Mouse (Mus musculus): ENCODE measurements around the gene Sun2.

Sun2 gene

DNA sequence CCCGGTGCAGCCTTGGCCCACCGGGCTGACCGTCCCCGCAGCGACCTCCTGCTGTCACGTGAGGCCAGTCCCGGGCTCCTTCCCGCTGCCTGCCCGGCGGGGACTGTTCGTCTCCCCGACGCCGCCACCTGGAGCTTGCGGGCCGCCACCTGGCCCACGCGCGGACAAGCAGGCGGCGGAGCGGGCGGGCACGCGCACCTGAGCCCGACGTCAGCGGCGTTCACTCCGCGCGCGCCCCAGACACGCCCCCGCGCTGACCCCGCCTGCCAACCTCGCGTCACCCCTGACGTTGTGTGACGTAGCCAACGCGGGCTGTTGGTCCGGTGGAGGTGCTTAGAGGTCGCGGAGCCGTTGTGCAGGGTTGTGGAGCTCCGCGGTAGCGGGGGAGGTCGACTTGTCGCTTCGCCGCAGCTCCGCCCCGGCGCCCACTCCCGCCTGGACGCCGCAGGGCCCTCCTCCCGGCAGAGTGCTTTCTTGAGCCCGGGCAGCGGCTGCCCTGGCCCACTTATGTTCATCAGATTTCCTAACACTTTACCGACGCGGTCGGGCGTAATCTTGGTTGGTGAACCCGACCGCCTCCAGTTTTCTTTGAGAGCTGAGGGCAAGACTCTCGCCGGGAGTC, 54.6 kb downstream of the Sun2 start, which contains the start of gene Josd1:
Josd1 (minus strand) TSS at position 274 of the 622 bp plus-strand sequence.
- peak; percentile 79 for DNase-seq (ENCODE audit: extremely low spot score, low read depth, low spot score)

GRCm38 (mm10) chr15:79687175-79687574, 55.2 kb downstream of the Sun2 start:
- DNase-seq (ENCODE audit: extremely low spot score, low read depth, low spot score) = no peak

GRCm38 (mm10) chr15:79686046-79686869, 56.1 kb downstream of the Sun2 start:
- no peak for DNase-seq (ENCODE audit: extremely low spot score, low read depth, low spot score)

GRCm38 (mm10) chr15:79685141-79685641, 57.1 kb downstream of the Sun2 start:
- no peak for DNase-seq (ENCODE audit: extremely low spot score, low read depth, low spot score)

GRCm38 (mm10) chr15:79684616-79685015, 57.7 kb downstream of the Sun2 start:
- DNase-seq (ENCODE audit: extremely low spot score, low read depth, low spot score) = no peak

DNA sequence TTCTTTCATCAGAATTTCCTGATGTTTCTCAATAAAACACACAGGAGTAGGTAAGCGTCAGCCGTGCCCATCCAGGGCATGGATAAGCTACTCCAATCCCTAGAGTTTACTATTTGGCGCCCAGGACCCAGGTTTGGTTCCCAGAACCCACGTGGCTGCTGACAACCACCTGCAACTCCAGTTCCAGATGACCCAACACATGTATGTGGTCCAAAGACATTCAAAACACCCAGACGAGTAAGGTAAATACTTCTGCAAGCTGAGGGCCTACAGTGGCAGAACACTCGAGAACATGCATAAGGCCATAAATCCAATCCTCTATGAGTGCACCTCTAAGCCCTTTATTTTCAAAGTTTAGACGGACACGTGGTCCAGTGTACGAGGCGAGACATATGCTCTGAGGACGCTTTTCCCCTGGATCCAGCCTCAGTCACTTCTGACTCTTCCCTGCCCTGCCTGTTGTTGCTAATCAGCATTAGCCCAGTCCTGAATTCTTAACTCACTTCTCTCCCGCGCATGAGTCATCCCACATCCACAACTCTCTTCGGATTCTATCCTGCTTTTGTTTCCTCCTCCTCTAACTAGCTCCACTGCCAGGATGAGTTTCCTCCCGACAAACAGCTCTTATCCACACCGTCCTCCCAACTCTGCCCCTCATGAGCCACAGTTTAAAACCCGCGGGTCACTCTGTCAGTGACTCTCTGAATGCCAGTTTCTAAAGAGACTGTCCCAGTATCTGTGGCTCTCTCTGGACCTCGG, 58.5 kb downstream of the Sun2 start:
- DNase-seq (ENCODE audit: extremely low spot score, low read depth, low spot score) = no peak

DNA sequence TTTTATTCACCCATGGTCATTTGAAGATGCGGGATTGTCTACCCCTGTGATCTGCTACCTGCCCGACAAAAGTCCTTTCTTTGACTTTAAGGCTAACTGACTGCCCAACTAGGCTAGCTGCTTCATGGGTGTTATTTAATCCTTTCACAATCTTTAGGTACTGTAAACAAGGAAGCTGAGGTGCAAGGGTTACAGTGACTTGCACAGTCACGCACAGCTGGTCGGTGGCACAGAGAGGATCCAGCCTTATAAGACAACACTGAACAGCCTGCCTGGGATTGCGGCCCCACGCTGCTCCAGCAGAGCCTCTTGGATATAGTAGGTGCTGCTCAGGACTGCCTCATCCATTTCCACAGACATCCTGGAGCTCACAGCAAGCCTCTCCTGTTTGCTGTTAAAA, 59.2 kb downstream of the Sun2 start:
- DNase-seq (ENCODE audit: extremely low spot score, low read depth, low spot score) = no peak

- no peak for DNase-seq (ENCODE audit: extremely low spot score, low read depth, low spot score)
Observed at GRCm38 (mm10) chr15:79681973-79682372, 60.4 kb downstream of the Sun2 start.

DNA sequence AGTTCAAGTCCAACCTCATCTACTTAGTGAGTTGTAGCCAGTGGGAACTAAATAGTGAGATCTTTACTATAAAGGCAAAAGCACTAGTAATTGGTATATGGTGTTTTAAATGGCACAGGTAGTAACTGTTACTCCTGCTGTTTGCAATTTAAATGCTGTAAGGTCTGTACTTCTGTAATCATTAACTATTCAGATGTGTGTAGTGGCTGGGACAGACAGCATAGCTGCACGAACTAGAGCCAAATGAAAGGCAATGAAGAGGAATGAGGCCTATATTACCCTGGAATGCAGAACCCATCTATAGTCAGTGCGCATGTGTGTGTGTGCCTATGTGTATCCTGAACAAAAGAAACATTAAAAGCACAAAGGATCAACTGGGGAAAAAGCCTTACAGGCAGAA, 64.4 kb downstream of the Sun2 start:
- DNase-seq (ENCODE audit: extremely low spot score, low read depth, low spot score) = no peak

Data from hindlimb bud, embryonic 11.5 days (tissue).